Mouse (Mus musculus) layer of hippocampus, adult 11-12 months (tissue): ENCODE data around the gene Gm17657.

ENCODE experiments used
- DNase-seq: peaks from one replicate; pipeline ENCODE4 v3.0.0; 2022; ENCODE audit warnings: low spot score

Gm17657 gene

DNA sequence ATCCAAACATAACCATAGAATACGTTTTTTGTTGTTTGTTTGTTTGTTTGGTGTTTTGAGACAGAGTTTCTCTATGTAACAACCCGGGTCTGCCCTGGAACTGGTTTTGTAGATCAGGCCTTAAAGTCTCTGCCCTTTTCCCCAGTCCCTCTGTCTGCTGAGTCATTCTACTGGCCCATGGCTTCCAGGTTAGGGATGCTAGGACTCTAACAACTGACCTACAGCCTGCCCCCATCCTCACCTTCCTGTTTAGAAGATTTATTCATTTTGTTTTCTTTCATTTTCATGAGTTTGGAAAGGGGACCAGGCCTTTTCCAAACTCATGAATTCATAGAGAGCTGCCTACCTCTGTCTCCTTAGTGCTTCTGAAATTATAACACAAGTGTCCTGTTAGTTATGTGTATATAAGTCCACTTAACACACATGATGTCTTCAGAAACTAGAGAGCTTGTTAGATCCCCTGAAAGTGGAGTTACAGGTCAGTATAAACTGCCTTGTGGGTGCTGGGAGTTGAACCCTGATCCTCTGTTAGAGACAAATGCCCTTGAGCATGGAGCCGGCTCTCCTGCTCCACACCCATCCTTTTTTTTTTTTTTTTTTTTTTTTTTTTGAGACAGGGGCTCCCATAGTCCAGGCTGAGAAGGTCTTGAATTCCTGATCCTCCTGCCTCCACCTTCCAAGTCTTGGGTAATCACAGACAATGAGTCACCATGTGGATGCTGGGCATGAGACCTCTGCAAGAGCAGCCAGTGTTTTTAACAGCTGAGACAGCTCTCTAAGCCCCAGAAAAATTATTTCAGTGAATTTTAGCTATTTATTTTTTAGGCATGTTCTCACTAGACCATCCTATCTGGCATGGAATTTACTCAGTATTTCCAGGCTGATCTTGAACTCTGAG is 63.9 kb downstream of the Gm17657 start:
- DNase-seq, result no peak

DNA sequence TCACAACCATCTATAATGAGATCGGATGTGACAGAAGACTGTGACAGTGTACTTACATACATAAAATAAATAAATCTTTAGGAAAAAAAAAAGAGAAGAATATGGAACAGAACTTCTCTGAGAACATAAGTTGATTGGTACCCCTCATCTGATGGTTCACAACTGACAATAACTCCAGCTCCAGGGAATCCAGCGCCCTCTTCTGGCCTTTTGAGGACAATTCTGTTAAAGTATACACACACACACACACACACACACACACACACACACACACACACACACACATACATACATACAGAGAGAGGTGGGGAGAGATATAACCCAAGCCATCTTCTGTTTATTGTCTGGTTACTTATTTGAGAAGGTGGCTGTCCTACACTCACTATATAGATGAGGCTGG is 65.0 kb downstream of the Gm17657 start:
- no peak for DNase-seq

DNA sequence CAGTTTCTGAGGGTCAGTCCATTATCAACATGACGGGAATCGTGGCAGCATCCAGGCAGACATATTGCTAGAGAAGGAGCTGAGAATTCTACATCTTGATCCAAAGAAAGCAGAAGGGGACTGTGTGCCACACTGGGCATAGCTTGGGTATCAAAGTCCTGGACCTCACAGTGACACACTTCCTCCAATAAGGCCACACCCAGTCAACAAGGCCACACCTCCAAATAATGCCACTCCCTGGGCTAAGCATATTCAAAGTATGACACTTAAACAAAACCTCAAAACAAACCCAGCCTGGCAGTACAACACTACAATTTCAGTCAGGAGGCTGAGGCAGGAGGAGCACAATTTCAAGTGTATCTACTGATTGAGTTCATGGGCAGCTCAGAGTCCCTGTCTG is 66.2 kb downstream of the Gm17657 start:
- no peak for DNase-seq

DNA sequence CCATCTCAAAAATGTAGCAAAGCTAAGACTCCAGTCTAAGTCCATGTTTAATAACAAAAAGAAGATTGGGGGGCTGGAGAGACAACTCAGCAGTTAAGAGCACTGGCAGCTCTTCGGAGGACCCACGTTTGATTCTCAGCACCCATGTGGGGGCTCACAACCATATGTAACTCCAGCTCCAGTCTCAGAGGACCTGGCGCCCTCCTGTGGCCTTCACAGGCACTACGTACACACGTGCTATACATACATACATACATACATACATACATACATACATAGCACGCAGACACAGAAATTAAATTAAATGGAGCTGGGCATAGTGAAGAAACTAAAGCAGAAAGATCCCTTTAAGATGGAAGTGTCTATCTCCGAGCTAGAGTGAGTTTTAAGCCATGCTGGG is 66.8 kb downstream of the Gm17657 start:
- no peak for DNase-seq

DNA sequence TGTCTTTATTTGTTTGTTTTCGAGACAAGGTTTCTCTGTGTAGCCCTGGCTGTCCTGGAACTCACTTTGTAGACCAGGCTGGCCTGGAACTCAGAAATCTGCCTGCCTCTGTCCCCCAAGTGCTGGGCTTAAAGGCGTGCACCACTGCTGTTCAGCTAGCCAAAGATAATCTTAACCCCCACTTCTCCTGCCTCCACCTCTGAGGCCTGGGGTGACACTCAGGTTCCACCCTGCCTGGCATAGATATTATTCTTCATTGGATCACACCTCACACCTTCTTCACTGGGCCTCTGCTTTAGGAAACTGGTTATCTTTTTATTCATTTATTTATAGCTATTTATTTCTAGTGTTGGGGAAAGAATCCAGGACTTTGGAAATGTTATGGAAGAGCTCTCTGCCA is 69.2 kb downstream of the Gm17657 start:
- no peak for DNase-seq

DNA sequence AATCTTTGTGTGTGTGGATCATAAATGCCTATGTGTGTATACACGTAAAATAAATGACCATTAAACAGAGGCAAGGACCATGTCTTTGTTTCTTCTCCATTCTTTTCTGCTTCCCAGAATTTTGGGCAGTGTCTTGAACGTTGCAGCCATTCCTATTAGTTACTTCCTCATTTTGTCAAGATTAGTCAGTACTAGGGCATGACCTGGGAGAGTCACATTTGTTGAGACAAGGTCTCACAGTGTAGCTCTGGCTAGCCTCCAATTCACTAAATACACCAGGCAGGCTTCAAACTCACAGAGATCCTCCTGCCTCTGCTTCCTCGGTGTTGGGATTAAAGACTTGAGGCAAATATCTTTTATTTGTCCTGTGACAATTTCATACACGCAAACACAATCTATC is 71.2 kb downstream of the Gm17657 start:
- no peak for DNase-seq

DNA sequence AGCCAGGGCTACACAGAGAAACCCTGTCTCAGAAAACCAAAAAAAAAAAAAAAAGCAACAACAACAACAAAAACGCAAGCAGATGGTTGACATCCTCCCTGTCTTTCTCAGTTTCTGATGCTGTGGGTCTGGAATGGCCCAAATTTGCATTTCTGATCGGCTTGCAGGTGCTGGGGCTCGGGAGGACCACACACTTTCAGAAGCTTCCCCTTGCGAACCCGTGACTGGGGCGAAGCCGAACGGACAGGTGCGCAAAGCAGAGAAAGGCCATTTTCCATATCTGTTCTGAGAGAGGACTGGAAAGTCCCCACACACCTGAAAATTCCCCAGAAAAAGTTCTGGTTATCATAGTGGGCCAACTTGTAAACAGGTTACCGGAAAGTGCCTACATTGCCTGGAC is 72.1 kb downstream of the Gm17657 start:
- DNase-seq, result no peak

DNA sequence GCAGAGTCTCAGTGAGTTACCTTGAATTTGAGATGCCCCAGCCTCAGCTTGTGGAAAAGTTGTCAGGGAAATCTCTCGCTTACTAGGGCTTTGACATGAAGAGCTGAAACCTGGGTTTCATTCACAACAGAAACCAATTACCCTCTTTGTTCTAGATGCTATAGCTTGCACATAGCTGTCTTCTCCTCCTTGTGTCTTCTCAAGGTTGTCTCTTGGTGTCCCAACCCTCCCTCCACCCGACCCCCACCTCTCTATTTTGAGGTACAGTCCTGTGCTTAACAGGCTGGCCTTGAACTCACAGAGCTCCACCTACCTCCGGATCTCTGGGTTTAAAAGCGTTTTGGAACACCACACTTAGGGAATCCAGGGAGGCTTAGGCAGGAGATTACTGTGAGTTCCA is 73.0 kb downstream of the Gm17657 start:
- DNase-seq, result no peak

DNA sequence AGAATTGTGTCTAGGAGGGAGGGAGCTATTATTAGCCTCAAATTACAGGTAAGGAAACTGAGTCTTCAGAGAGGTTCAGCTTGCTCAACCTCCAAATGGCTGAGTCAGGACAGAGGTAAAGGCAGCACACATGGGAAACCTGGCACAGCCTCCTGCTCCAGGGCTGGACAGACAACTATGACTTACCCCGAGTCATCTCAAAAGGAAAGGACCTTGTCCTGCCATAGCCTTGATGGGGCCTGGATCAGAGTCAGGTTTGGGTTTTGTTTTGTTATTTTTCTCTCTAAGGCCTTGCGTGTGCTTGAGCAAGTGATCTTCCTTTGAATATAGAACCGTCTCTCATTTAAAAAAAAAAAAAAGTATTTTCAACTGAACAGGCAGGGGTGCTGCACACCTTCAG is 74.3 kb downstream of the Gm17657 start:
- DNase-seq, result no peak

DNA sequence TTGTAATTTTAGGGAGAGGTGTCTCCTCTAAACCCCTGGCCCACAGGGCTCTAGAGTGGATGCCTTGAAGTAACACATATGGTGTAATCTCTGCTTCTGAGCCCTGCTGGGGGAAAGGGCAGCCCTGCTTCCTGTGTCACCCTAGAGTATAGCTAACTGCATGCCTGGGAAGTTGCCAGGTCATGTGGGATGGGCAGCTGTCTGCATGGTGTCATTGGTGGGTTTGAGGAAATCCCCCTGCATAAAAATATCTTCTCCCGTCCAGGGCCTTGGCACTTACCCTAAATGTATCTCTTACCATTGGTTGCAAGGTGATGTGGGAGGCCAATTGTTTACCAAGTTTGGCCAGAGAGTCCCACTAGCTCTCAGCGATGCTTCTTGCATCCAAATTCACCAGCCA is 75.4 kb downstream of the Gm17657 start:
- DNase-seq, result no peak

DNA sequence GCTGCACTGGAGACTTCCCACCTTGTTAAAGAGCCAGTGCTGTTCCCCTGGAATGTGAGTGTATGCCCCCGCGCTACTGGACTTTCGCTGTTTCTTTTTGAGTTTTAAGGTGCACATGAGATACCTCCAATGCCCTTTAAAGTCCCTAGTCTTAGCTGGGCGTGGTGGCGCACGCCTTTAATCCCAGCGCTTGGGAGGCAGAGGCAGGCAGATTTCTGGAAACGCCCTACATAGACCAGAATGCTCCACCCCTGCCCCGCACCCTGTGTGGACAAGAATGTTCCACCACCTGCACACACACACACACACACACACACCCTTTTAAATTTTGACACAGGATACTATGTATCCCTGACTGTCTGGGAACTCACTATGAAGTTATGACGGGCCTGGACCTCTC is 76.0 kb downstream of the Gm17657 start:
- DNase-seq, result no peak
